Mouse (Mus musculus) thymus, postnatal 25 days (tissue): ENCODE data around the gene Rbm42.

Source experiments
- DNase-seq: peaks from one replicate; pipeline ENCODE4 v3.0.0; 2022

The Rbm42 gene

GRCm38 (mm10) chr7:30615049-30615760 lies 34.9 kb downstream of the Rbm42 start:
- no peak for DNase-seq

- no peak for DNase-seq
Measured at GRCm38 (mm10) chr7:30614454-30614853, 35.7 kb downstream of the Rbm42 start.

- peak; percentile 67 for DNase-seq
Measured at GRCm38 (mm10) chr7:30613529-30614112, 36.5 kb downstream of the Rbm42 start.

GRCm38 (mm10) chr7:30612654-30613402 lies 37.3 kb downstream of the Rbm42 start, which contains the start of gene Upk1a:
Upk1a (minus strand) TSS chr7:30612847.
- no peak for DNase-seq

GRCm38 (mm10) chr7:30610043-30610442 lies 40.1 kb downstream of the Rbm42 start:
- no peak for DNase-seq

GRCm38 (mm10) chr7:30608476-30608875 lies 41.6 kb downstream of the Rbm42 start:
- no peak for DNase-seq

- peak; percentile 70 for DNase-seq
Measured at GRCm38 (mm10) chr7:30607706-30608309, 42.3 kb downstream of the Rbm42 start.

GRCm38 (mm10) chr7:30604944-30605343 lies 45.2 kb downstream of the Rbm42 start:
- no peak for DNase-seq

GRCm38 (mm10) chr7:30604424-30604823 lies 45.7 kb downstream of the Rbm42 start:
- no peak for DNase-seq

GRCm38 (mm10) chr7:30602583-30602982 lies 47.5 kb downstream of the Rbm42 start:
- no peak for DNase-seq

GRCm38 (mm10) chr7:30600651-30601050 lies 49.5 kb downstream of the Rbm42 start:
- DNase-seq: no peak

GRCm38 (mm10) chr7:30599933-30600353 lies 50.2 kb downstream of the Rbm42 start:
- peak; percentile 67 for DNase-seq

GRCm38 (mm10) chr7:30598786-30599185 lies 51.3 kb downstream of the Rbm42 start, which contains the start of gene Zbtb32:
Zbtb32 (minus strand) TSS chr7:30598909.
- no peak for DNase-seq

GRCm38 (mm10) chr7:30596811-30597210 lies 53.3 kb downstream of the Rbm42 start:
- DNase-seq: no peak

- DNase-seq: no peak
Measured at GRCm38 (mm10) chr7:30596093-30596492, 54.0 kb downstream of the Rbm42 start.

GRCm38 (mm10) chr7:30594510-30595024 lies 55.5 kb downstream of the Rbm42 start:
- no peak for DNase-seq

GRCm38 (mm10) chr7:30593579-30594509 lies 56.3 kb downstream of the Rbm42 start:
- DNase-seq: no peak

- no peak for DNase-seq
Measured at GRCm38 (mm10) chr7:30592772-30593423, 57.2 kb downstream of the Rbm42 start.

- no peak for DNase-seq
Measured at GRCm38 (mm10) chr7:30591605-30591951, 58.5 kb downstream of the Rbm42 start.
